Mouse (Mus musculus): Measurements from ENCODE around the gene Tbca.

GRCm38 (mm10) chr13:94806315-94807179, 17.8 kb downstream of the Tbca start:
- TF ChIP-seq CTCF (IDR thresholded peaks at IDR 0.05; ENCODE audit: low read depth) (no peak), EP300 (IDR thresholded peaks at IDR 0.05; ENCODE audit: low read depth) (peak; percentile 29; the same call in 1 of the 2 replicates)
